Mouse (Mus musculus): Measurements from ENCODE around the gene Irf1.

Irf1 gene

GRCm38 (mm10) chr11:53759545-53760406, 10.0 kb upstream of the Irf1 start:
- in situ Hi-C loops (cut with MboI, MseI): loop anchor here (5.0 kb wide), 1 partner anchor 93 kb away; no protein-coding TSS in a partner anchor

- in situ Hi-C loops (cut with MboI, MseI): loop anchor here (5.0 kb wide), 1 partner anchor 91 kb away; no protein-coding TSS in a partner anchor
These were observed 8.5 kb upstream of the Irf1 start for GRCm38 (mm10) chr11:53761284-53761683.

- in situ Hi-C loops (cut with MboI, MseI): loop anchor here (5.0 kb wide), 1 partner anchor 90 kb away; no protein-coding TSS in a partner anchor
These were observed 8.0 kb upstream of the Irf1 start for GRCm38 (mm10) chr11:53761822-53762221.

- in situ Hi-C loops (cut with MboI, MseI): loop anchor here (5.0 kb wide), 1 partner anchor 90 kb away; no protein-coding TSS in a partner anchor
These were observed 7.4 kb upstream of the Irf1 start for GRCm38 (mm10) chr11:53762426-53762825.

DNA sequence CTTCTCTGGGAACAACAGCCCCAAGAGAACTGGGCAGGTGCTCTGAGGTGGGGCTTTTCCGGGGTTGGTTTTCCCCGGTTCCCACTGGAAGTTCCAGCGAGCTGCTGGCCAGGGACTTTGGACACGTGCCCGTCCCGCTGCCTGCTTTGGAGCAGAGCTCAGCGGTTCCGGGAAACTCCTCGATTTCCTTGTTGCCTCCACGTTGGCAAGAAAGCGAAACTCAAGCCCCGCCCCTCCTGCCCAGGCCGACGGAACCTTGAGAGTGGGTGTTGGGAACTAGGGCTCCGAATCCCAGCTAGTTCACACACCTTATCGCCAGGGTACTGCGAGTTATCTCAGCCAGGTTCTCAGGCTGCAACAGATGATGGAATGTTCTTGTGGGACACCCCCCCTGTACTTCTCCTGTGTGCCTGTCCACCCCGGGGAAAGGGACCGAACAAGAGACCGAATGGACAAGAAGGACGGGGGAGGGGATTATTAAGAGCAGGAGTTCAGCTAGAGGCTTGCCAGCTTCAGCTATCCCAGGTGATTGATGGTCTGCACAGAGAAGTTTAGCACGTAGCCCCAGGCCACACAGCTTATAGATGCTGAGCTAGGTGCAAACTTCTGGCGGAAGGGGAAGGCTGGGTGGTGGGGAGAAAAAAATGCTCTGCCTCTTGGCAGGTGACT, 6.9 kb upstream of the Irf1 start:
- in situ Hi-C loops (cut with MboI, MseI): loop anchor here (5.0 kb wide), 1 partner anchor 89 kb away; no protein-coding TSS in a partner anchor

GRCm38 (mm10) chr11:53763496-53764140, 6.2 kb upstream of the Irf1 start:
- in situ Hi-C loops (cut with MboI, MseI): loop anchor here (5.0 kb wide), 1 partner anchor 89 kb away; no protein-coding TSS in a partner anchor

DNA sequence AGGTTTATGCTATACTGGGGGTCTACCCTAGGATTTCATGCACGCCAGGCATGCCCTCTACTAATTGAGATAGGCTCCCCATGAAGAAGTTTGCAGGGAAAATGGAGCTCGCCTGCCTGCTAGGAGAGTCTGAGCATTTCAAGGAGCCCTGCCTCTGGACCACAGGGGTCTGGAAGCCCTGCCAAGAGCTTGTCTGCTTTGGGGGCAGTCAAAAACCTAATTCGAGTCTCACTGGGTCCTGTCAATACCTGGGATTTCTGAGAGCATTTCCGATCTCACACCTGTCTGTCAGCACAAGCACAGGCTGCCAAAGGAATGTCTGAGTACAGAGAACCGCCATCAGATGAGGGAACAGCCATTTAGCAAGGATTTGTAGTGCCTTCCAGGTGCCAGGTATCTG, 5.2 kb upstream of the Irf1 start:
- in situ Hi-C loops (cut with MboI, MseI): loop anchor here (5.0 kb wide), 1 partner anchor 88 kb away; no protein-coding TSS in a partner anchor

- in situ Hi-C loops (cut with MboI, MseI): no loop called here
These were observed 1.2 kb upstream of the Irf1 start for GRCm38 (mm10) chr11:53768422-53769184.

GRCm38 (mm10) chr11:53769185-53769576, 633 bp upstream of the Irf1 start:
- in situ Hi-C loops (cut with MboI, MseI): no loop called here

GRCm38 (mm10) chr11:53770125-53770791, 444 bp downstream of the Irf1 start:
- in situ Hi-C loops (cut with MboI, MseI): no loop called here

GRCm38 (mm10) chr11:53771001-53771744, 1.4 kb downstream of the Irf1 start:
- in situ Hi-C loops (cut with MboI, MseI): no loop called here

DNA sequence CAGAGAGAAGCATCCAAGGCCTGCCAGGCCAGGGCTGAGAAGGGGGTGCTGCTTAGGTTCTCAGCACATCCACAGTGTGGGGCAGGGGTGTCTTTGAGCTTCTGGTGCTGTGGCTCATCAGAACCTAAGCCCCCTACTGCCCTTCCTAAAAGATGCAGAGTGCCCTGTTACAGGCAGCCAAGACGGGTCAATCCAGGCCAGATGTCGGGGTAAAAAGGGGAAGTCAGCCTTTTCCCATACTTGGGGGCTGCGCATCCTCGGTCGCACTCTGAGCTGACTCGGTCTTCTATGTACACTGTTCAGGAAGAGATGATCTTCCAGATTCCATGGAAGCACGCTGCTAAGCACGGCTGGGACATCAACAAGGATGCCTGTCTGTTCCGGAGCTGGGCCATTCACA, 2.7 kb downstream of the Irf1 start:
- in situ Hi-C loops (cut with MboI, MseI): no loop called here

- in situ Hi-C loops (cut with MboI, MseI): no loop called here
These were observed 3.3 kb downstream of the Irf1 start, which contains the start of gene Gm17334 for GRCm38 (mm10) chr11:53773087-53773486. Gene Gm17334 (minus strand): TSS chr11:53773187.

GRCm38 (mm10) chr11:53773641-53774360, 4.0 kb downstream of the Irf1 start:
- in situ Hi-C loops (cut with MboI, MseI): no loop called here

GRCm38 (mm10) chr11:53774659-53775255, 4.9 kb downstream of the Irf1 start:
- in situ Hi-C loops (cut with MboI, MseI): no loop called here

- in situ Hi-C loops (cut with MboI, MseI): no loop called here
These were observed 7.9 kb downstream of the Irf1 start for GRCm38 (mm10) chr11:53777736-53778135.

- in situ Hi-C loops (cut with MboI, MseI): no loop called here
These were observed 8.6 kb downstream of the Irf1 start for GRCm38 (mm10) chr11:53778455-53778854.

GRCm38 (mm10) chr11:53779808-53780207, 10.0 kb downstream of the Irf1 start:
- in situ Hi-C loops (cut with MboI, MseI): no loop called here

DNA sequence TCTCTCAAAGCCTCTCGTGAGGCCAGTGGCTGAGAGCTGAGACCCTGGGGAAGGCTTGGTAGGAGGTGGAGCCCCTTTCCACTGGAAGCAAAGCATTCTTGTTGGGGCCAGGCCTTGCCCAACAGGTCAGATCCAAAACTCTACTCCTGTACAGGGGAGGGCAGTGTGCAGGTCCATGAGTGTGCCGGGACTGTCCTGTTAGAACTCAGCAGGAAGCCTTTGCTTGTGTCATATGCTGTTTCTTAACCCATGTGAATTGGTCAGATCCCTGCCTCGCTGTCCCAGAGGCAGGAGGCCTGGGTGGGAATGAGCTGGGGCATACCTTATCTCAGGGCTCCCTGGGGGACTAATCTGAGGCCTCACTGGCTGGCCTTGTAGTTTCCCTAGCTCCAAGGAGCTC, 10.4 kb downstream of the Irf1 start:
- in situ Hi-C loops (cut with MboI, MseI): no loop called here

Measured in T-helper 2 cell (primary cell).